Mouse (Mus musculus): ENCODE results near the gene Rpl27a.

Gene Rpl27a

GRCm38 (mm10) chr7:109566841-109567768 lies 48.2 kb downstream of the Rpl27a start:
- DNase-seq = no peak

DNA sequence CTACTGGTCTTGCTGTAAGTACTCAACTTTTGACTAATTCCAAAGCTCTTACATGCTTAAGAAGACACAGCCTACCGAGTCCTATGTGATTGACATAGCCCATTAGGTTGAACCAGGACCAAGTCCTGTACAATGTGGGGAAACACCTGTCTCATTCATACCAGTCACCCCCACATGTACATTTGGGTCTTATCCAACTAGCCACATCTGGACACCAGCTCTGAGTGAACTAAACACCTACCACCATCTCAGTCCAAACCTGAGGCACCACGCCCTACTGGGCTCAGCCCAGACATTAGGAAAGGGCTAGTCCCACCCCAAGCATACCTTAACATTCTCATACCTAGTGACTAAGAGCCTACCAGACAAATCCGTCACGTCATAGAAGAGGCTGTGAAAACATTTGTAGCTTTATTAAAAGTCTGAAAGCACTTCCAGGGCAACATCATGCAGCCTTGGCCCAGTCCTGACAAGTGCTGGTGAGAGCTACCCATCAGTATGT lies 49.5 kb downstream of the Rpl27a start:
- DNase-seq = no peak
